Mouse (Mus musculus) activated CD4-positive, CD25-positive, alpha-beta regulatory T cell, adult 4 months (primary cell): ENCODE data around the gene Yjefn3. TPM values are rescaled to one million over a fixed set of nuclear protein-coding genes. Genes with fewer than 3 reads are reported as not detected.

Experiments
- ATAC-seq: one replicate; pipeline ENCODE4 v1.8.0; 2017
- polyA plus RNA-seq, 2 experiments: library from polyadenylated mRNA; unstranded; fragments of 100-300 nt; shearing (Covaris generic); gene quantifications; one replicate each; pipeline ENCODE4 v1.2.1; 2017

Yjefn3 gene
- polyA plus RNA-seq, 2 experiments from 2014 or later = 0.82 TPM; not detected in 1

GRCm38 (mm10) chr8:69906260-69906659 lies 3.7 kb upstream of the Yjefn3 start:
- ATAC-seq = no peak

GRCm38 (mm10) chr8:69904096-69904495 lies 1.6 kb upstream of the Yjefn3 start:
- no peak for ATAC-seq

- peak; percentile 62 for ATAC-seq
Observed at GRCm38 (mm10) chr8:69903063-69903542, 591 bp upstream of the Yjefn3 start.

GRCm38 (mm10) chr8:69901484-69902162 lies 889 bp downstream of the Yjefn3 start:
- ATAC-seq = peak; percentile 60

- peak; percentile 15 for ATAC-seq
Observed at GRCm38 (mm10) chr8:69900895-69901451, 1.5 kb downstream of the Yjefn3 start.

GRCm38 (mm10) chr8:69899876-69900275 lies 2.6 kb downstream of the Yjefn3 start:
- ATAC-seq = no peak

- no peak for ATAC-seq
Observed at GRCm38 (mm10) chr8:69897857-69898256, 4.7 kb downstream of the Yjefn3 start.

GRCm38 (mm10) chr8:69895772-69896451 lies 6.6 kb downstream of the Yjefn3 start:
- no peak for ATAC-seq

- no peak for ATAC-seq
Observed at GRCm38 (mm10) chr8:69894836-69895332, 7.6 kb downstream of the Yjefn3 start.

- ATAC-seq = no peak
Observed at GRCm38 (mm10) chr8:69893863-69894262, 8.6 kb downstream of the Yjefn3 start.

- ATAC-seq = no peak
Observed at GRCm38 (mm10) chr8:69890813-69891241, 11.7 kb downstream of the Yjefn3 start.

- ATAC-seq = no peak
Observed at GRCm38 (mm10) chr8:69888902-69889301, 13.6 kb downstream of the Yjefn3 start.

GRCm38 (mm10) chr8:69888244-69888866 lies 14.2 kb downstream of the Yjefn3 start:
- ATAC-seq = no peak

- peak; percentile 40 for ATAC-seq
Observed at GRCm38 (mm10) chr8:69887289-69888243, 14.9 kb downstream of the Yjefn3 start, which contains the start of gene Cilp2. Gene Cilp2 (minus strand): TSS chr8:69887687.

- ATAC-seq = no peak
Observed at GRCm38 (mm10) chr8:69884141-69884540, 18.4 kb downstream of the Yjefn3 start.

GRCm38 (mm10) chr8:69882833-69883600 lies 19.5 kb downstream of the Yjefn3 start:
- no peak for ATAC-seq

- ATAC-seq = no peak
Observed at GRCm38 (mm10) chr8:69882021-69882756, 20.3 kb downstream of the Yjefn3 start.

GRCm38 (mm10) chr8:69881261-69881865 lies 21.1 kb downstream of the Yjefn3 start:
- no peak for ATAC-seq

GRCm38 (mm10) chr8:69880841-69881240 lies 21.7 kb downstream of the Yjefn3 start:
- ATAC-seq = no peak

- ATAC-seq = no peak
Observed at GRCm38 (mm10) chr8:69879678-69880077, 22.8 kb downstream of the Yjefn3 start.
